Mouse (Mus musculus): ENCODE measurements at regions not wholly inside any gene's neighbourhood (a gene's known extent, or its start where the extent isn't known, plus 50 kb on each side); places are given as distances from the start of the nearest gene placed in this dataset.

DNA sequence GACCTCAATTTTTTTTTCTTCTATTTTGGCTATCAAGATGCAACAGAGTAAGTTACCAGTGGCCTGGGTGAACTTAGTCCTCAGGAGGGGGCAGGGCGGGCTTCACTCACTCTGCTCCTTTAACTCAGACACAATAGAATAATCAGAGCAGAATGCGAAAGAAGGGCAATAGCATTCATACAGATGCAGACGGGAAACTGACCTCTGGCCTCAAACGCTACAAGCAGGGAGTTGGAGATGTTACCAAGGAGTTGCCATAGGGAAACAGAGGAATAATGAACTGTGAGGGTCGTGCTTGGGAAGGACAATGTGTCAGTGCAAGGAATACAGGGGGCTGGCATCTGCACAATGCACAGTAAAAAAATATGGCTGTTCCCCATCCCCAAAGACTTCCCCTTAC is 116.3 kb downstream of the Cand1 start:
- TF ChIP-seq CTCF (IDR thresholded peaks at IDR 0.05; ENCODE audit: low read depth, low read length): no peak
- TF ChIP-seq POLR2A (IDR thresholded peaks at IDR 0.05; ENCODE audit: insufficient read depth, low read length): no peak
